Mouse (Mus musculus) hindbrain, embryonic 13.5 days (tissue): ENCODE data around the gene Prpf8. TPM values are rescaled to one million over a fixed set of nuclear protein-coding genes. Genes with fewer than 3 reads are reported as not detected.

Experiments used
- ATAC-seq: fragments of 200-750 bp; cut with Nextera tagmentation; 2 replicates; pipeline ENCODE4 v1.8.0; 2017; ENCODE audit warnings: moderate TSS enrichment; ENCODE audit not compliant: low FRiP score
- H3K27ac ChIP-seq: fragments of 300-500 bp; sonication (generic); 2 replicates; pipeline ENCODE4 v1.5.1; 2015; ENCODE audit warnings: inconsistent platforms, mild to moderate bottlenecking, moderate library complexity
- H3K27me3 ChIP-seq: fragments of 300-500 bp; sonication (generic); 2 replicates; pipeline ENCODE4 v1.6.1; 2015; ENCODE audit warnings: mild to moderate bottlenecking, inconsistent platforms
- H3K36me3 ChIP-seq: fragments of 300-500 bp; sonication (generic); 2 replicates; pipeline ENCODE4 v1.6.1; 2015; ENCODE audit warnings: mild to moderate bottlenecking, inconsistent platforms
- H3K4me1 ChIP-seq: fragments of 300-500 bp; sonication (generic); replicated peaks from 2 replicates; pipeline ENCODE4 v1.6.1; 2015; ENCODE audit warnings: inconsistent platforms
- H3K4me2 ChIP-seq: fragments of 300-500 bp; sonication (generic); 2 replicates; pipeline ENCODE4 v1.6.1; 2015; ENCODE audit warnings: inconsistent platforms, mild to moderate bottlenecking, moderate library complexity
- H3K4me3 ChIP-seq: fragments of 300-500 bp; sonication (generic); 2 replicates; pipeline ENCODE4 v1.5.1; 2015; ENCODE audit warnings: mild to moderate bottlenecking, inconsistent platforms
- H3K9ac ChIP-seq: fragments of 300-500 bp; sonication (generic); 2 replicates; pipeline ENCODE4 v1.6.1; 2015; ENCODE audit warnings: mild to moderate bottlenecking, inconsistent platforms
- H3K9me3 ChIP-seq: fragments of 300-500 bp; sonication (generic); 2 replicates; pipeline ENCODE4 v1.6.1; 2016; ENCODE audit warnings: inconsistent platforms
- WGBS: fragments of 180-500 bp; shearing (Covaris S2); methylation state at CpG from one replicate; pipeline ENCODE4 v1.1.7; 2015; 5-methylcytosine and 5-hydroxymethylcytosine counted together
- microRNA counts: library from miRNA; unstranded; fragments of <30 nt; microRNA quantifications from one replicate; lab custom pipeline; 2016
- microRNA-seq: library from miRNA; unstranded; fragments of <30 nt; microRNA quantifications from one replicate; pipeline ENCODE4, GENCODE M21; 2016
- polyA plus RNA-seq: library from polyadenylated mRNA; unstranded; fragments of >200 nt; fragmentation: Nextera tagmentation; extraction: Ambion mirVana; gene quantifications from 2 replicates; pipeline ENCODE4 v1.2.1, GENCODE M21; 2015

Prpf8 gene
- polyA plus RNA-seq, 1 experiment from 2014 or later = 49.2 TPM

- no peak for ATAC-seq
- H3K9ac ChIP-seq = no peak overlapping the region
- no peaks in the 10 kb centered on the region for H3K4me1 ChIP-seq
- 93% methylated on average over 1 of the region's 1 CpGs for WGBS
- no peak overlapping the region for H3K27ac ChIP-seq
- H3K4me3 ChIP-seq = no peak overlapping the region
- H3K4me2 ChIP-seq = no peak overlapping the region
- no peaks in the 10 kb centered on the region for H3K9me3 ChIP-seq
- no peaks in the 10 kb centered on the region for H3K27me3 ChIP-seq
- peaks cover 59% of the 10 kb centered on the region for H3K36me3 ChIP-seq
Observed at GRCm38 (mm10) chr11:75558101-75558500, 71.5 kb downstream of the Prpf8 start.

MicroRNAs within 50 kb of the gene (microRNA counts, 519-probe panel; counts per million panel counts)
- microRNA mmu-miR-22 (lab: Ali Mortazavi, UCI) = 4,957 counts per million, percentile 85 among the panel's probes with 10 or more counts

Small RNA genes lying within 50 kb of the gene (microRNA-seq; reads per million reads assigned to microRNA genes)
- gene Mir22 (2,899 reads per million, percentile 85 among the genes with 10 or more reads in this experiment), gene Mir3971 (not detected)

Other genes starting within 250 kb of the Prpf8 start
- gene Rpa1, start 138.5 kb upstream of the Prpf8 start, polyA plus RNA-seq = 58.8 and 63.6 TPM in 2 replicates
- gene Smyd4, start 138.4 kb upstream of the Prpf8 start, polyA plus RNA-seq = 16.9 and 17.6 TPM in 2 replicates
- 55.4 and 63.1 TPM in 2 replicates for gene Serpinf1, start 64.1 kb upstream of the Prpf8 start, polyA plus RNA-seq
- 0.12 TPM in 1 of 2 replicates, not detected in the other for gene Serpinf2, start 47.2 kb upstream of the Prpf8 start, polyA plus RNA-seq
- gene Wdr81, start 32.1 kb upstream of the Prpf8 start, polyA plus RNA-seq = 6.2 and 7.1 TPM in 2 replicates
- gene Tlcd2, start 25.1 kb upstream of the Prpf8 start, polyA plus RNA-seq = 2.7 and 3.4 TPM in 2 replicates
- gene Rilp, start 23.3 kb downstream of the Prpf8 start, polyA plus RNA-seq = 1.4 and 1.5 TPM in 2 replicates
- 4.6 and 4.8 TPM in 2 replicates for gene Scarf1, start 26.7 kb downstream of the Prpf8 start, polyA plus RNA-seq
- gene Slc43a2, start 44.9 kb downstream of the Prpf8 start, polyA plus RNA-seq = 19.7 and 21.0 TPM in 2 replicates
- gene Pitpna, start 101.3 kb downstream of the Prpf8 start, polyA plus RNA-seq = 94.8 and 101 TPM in 2 replicates
- gene Inpp5k, start 144.2 kb downstream of the Prpf8 start, polyA plus RNA-seq = 38.8 and 41.2 TPM in 2 replicates
- 8.8 and 9.6 TPM in 2 replicates for gene Myo1c, start 163.7 kb downstream of the Prpf8 start, polyA plus RNA-seq
- 120 TPM in 2 replicates for gene Crk, start 192.4 kb downstream of the Prpf8 start, polyA plus RNA-seq
- 1,500 and 1,527 TPM in 2 replicates for gene Ywhae, start 246.1 kb downstream of the Prpf8 start, polyA plus RNA-seq